In genomic region chr9:92610628-92611267, GRCm38 (mm10) we compare ENCODE assay signal across 8 mouse cellular contexts.
DNase-seq lines count a peak whose midpoint lies in the region; ATAC-seq and TF ChIP-seq lines count a peak whose summit lies in the region.

No protein-coding gene starts in this region.

- no peaks in the 10 kb centered on the region for H3K36me3 ChIP-seq in forebrain, embryonic 15.5 days
- no peaks in the 10 kb centered on the region for H3K36me3 ChIP-seq in forebrain, embryonic 12.5 days (replicated peaks)
- peaks cover 19% of the 10 kb centered on the region for H3K36me3 ChIP-seq in lung, embryonic 14.5 days (ENCODE audit: insufficient read depth)

- peak; percentile 46; the same call in 1 of the 2 replicates for ATAC-seq in forebrain, embryonic 15.5 days (replicated peaks)
- ATAC-seq in forebrain, embryonic 12.5 days (ENCODE audit: low FRiP score): no peak
- ATAC-seq in lung, embryonic 14.5 days (ENCODE audit: insufficient read depth): 0 out of 2 replicates have a peak, but pooled peaks have one; percentile 21

- H3K27me3 ChIP-seq in forebrain, embryonic 15.5 days: no peaks in the 10 kb centered on the region
- H3K27me3 ChIP-seq in forebrain, embryonic 12.5 days: no peaks in the 10 kb centered on the region
- H3K27me3 ChIP-seq in lung, embryonic 14.5 days (ENCODE audit: insufficient read depth, low read length): no peaks in the 10 kb centered on the region

- no peak overlapping the region for H3K27ac ChIP-seq in forebrain, embryonic 15.5 days (replicated peaks)
- H3K27ac ChIP-seq in forebrain, embryonic 12.5 days: no peak overlapping the region
- H3K27ac ChIP-seq in lung, embryonic 14.5 days (ENCODE audit: low read depth): no peak overlapping the region

- WGBS in forebrain, embryonic 15.5 days: 70% methylated on average over 9 of the region's 9 CpGs
- 74% methylated on average over 9 of the region's 9 CpGs for WGBS in forebrain, embryonic 12.5 days
- WGBS in lung, embryonic 14.5 days: 51% methylated on average over 9 of the region's 9 CpGs

- H3K4me2 ChIP-seq in forebrain, embryonic 15.5 days (replicated peaks): no peak overlapping the region
- no peak overlapping the region for H3K4me2 ChIP-seq in forebrain, embryonic 12.5 days
- no peak overlapping the region for H3K4me2 ChIP-seq in lung, embryonic 14.5 days

- H3K4me3 ChIP-seq in forebrain, embryonic 15.5 days: no peak overlapping the region
- H3K4me3 ChIP-seq in forebrain, embryonic 12.5 days (replicated peaks): no peak overlapping the region
- H3K4me3 ChIP-seq in lung, embryonic 14.5 days (ENCODE audit: low read depth, low read length): no peak overlapping the region

- no peaks in the 10 kb centered on the region for H3K4me1 ChIP-seq in forebrain, embryonic 15.5 days
- H3K4me1 ChIP-seq in forebrain, embryonic 12.5 days: no peaks in the 10 kb centered on the region
- H3K4me1 ChIP-seq in lung, embryonic 14.5 days (ENCODE audit: insufficient read depth): no peaks in the 10 kb centered on the region

- peak; percentile 66 for DNase-seq in urinary bladder, postnatal 14 days (ENCODE audit: low spot score)
- no peak for DNase-seq in urinary bladder, adult 18-20 months (ENCODE audit: low spot score in 2 of 2)
- DNase-seq in embryo, embryonic 10 days (ENCODE audit: low spot score): peak; percentile 62
- DNase-seq in induced T-regulatory cell, adult 2 months (ENCODE audit: low read depth): peak; percentile 38
- DNase-seq in lung, embryonic 14.5 days: peak; percentile 87
- peak; percentile 21 for DNase-seq in thymus, postnatal 25 days

- peak; percentile 68 for TF ChIP-seq CTCF in lung, embryonic 14.5 days (IDR thresholded peaks at IDR 0.05; ENCODE audit: low read depth)

- no peaks in the 10 kb centered on the region for H3K9me3 ChIP-seq in forebrain, embryonic 15.5 days
- no peaks in the 10 kb centered on the region for H3K9me3 ChIP-seq in forebrain, embryonic 12.5 days
- no peaks in the 10 kb centered on the region for H3K9me3 ChIP-seq in lung, embryonic 14.5 days (ENCODE audit: low read depth, low read length)

- H3K9ac ChIP-seq in forebrain, embryonic 15.5 days (replicated peaks): no peak overlapping the region
- H3K9ac ChIP-seq in forebrain, embryonic 12.5 days: no peak overlapping the region
- H3K9ac ChIP-seq in lung, embryonic 14.5 days: no peak overlapping the region

Comparison
In these comparisons a context has a peak if more than half of its experiments do, and no peak if none do; other contexts are left out.
1. DNase-seq: peak in urinary bladder, postnatal 14 days (single experiment), embryo, embryonic 10 days (single experiment), induced T-regulatory cell, adult 2 months (single experiment), lung, embryonic 14.5 days (single experiment) and thymus, postnatal 25 days (single experiment); none in urinary bladder, adult 18-20 months (0 of 2).